Mouse (Mus musculus): ENCODE results near the gene Esrrg. TPM values are rescaled to one million over a fixed set of nuclear protein-coding genes. Genes with fewer than 3 reads are reported as not detected.

The Esrrg gene
- total and polyA plus RNA-seq, 3 experiments = 14.0 to 48.5 (median 45.2) TPM

GRCm38 (mm10) chr1:188080261-188080875 lies 471.8 kb downstream of the Esrrg start:
- no peak for DNase-seq
- H3K27ac ChIP-seq = no peak overlapping the region
- H3K4me1 ChIP-seq (ENCODE audit: control insufficient read depth, insufficient read depth, low read length) = no peaks in the 10 kb centered on the region
- H3K4me3 ChIP-seq = no peak overlapping the region
- intact Hi-C loops (cut with DNase I) = no loop called here
- H3K36me3 ChIP-seq (ENCODE audit: control insufficient read depth, insufficient read depth, low read length) = no peaks in the 10 kb centered on the region
- 50% methylated on average over 12 of the region's 12 CpGs for WGBS
- no peaks in the 10 kb centered on the region for H3K79me2 ChIP-seq (replicated peaks; ENCODE audit: control insufficient read depth, insufficient read depth, low read length)
- no peak for TF ChIP-seq EP300 (IDR thresholded peaks at IDR 0.05; ENCODE audit: insufficient read depth, low read depth, low read length)
- no peak for TF ChIP-seq CTCF (IDR thresholded peaks at IDR 0.05)
- no peak for TF ChIP-seq POLR2A (IDR thresholded peaks at IDR 0.05; ENCODE audit: insufficient read depth, low read depth, low read length)
- no peaks in the 10 kb centered on the region for H3K27me3 ChIP-seq (ENCODE audit: control insufficient read depth, insufficient read depth, low read length)
- no peak overlapping the region for H3K9ac ChIP-seq (ENCODE audit: low read depth, low read length)

GRCm38 (mm10) chr1:188082665-188083640 lies 474.4 kb downstream of the Esrrg start:
- no peaks in the 10 kb centered on the region for H3K79me2 ChIP-seq (replicated peaks; ENCODE audit: control insufficient read depth, insufficient read depth, low read length)
- no peaks in the 10 kb centered on the region for H3K36me3 ChIP-seq (ENCODE audit: control insufficient read depth, insufficient read depth, low read length)
- H3K4me1 ChIP-seq (ENCODE audit: control insufficient read depth, insufficient read depth, low read length) = no peaks in the 10 kb centered on the region
- TF ChIP-seq POLR2A (IDR thresholded peaks at IDR 0.05; ENCODE audit: insufficient read depth, low read depth, low read length) = no peak
- TF ChIP-seq CTCF (IDR thresholded peaks at IDR 0.05) = no peak
- TF ChIP-seq EP300 (IDR thresholded peaks at IDR 0.05; ENCODE audit: insufficient read depth, low read depth, low read length) = no peak
- H3K27me3 ChIP-seq (ENCODE audit: control insufficient read depth, insufficient read depth, low read length) = no peaks in the 10 kb centered on the region
- no peak overlapping the region for H3K27ac ChIP-seq
- no peak for DNase-seq
- no peak overlapping the region for H3K9ac ChIP-seq (ENCODE audit: low read depth, low read length)
- intact Hi-C loops (cut with DNase I) = no loop called here
- H3K4me3 ChIP-seq = no peak overlapping the region
- WGBS = 82% methylated on average over 18 of the region's 18 CpGs

GRCm38 (mm10) chr1:188085116-188085879 lies 476.7 kb downstream of the Esrrg start:
- Histone ChIP-seq H3K79me2 (replicated peaks; ENCODE audit: control insufficient read depth, insufficient read depth, low read length) (no peaks in the 10 kb centered on the region), H3K4me1 (ENCODE audit: control insufficient read depth, insufficient read depth, low read length) (no peaks in the 10 kb centered on the region), H3K27ac (no peak overlapping the region), H3K9ac (ENCODE audit: low read depth, low read length) (no peak overlapping the region), H3K4me3 (no peak overlapping the region), H3K27me3 (ENCODE audit: control insufficient read depth, insufficient read depth, low read length) (no peaks in the 10 kb centered on the region), H3K36me3 (ENCODE audit: control insufficient read depth, insufficient read depth, low read length) (no peaks in the 10 kb centered on the region)
- TF ChIP-seq CTCF (IDR thresholded peaks at IDR 0.05) (no peak), POLR2A (IDR thresholded peaks at IDR 0.05; ENCODE audit: insufficient read depth, low read depth, low read length) (no peak), EP300 (IDR thresholded peaks at IDR 0.05; ENCODE audit: insufficient read depth, low read depth, low read length) (no peak)
- intact Hi-C loops (cut with DNase I) = no loop called here
- 55% methylated on average over 13 of the region's 13 CpGs for WGBS
- no peak for DNase-seq

GRCm38 (mm10) chr1:188093724-188094123 lies 485.1 kb downstream of the Esrrg start:
- TF ChIP-seq CTCF (IDR thresholded peaks at IDR 0.05) (no peak), EP300 (IDR thresholded peaks at IDR 0.05; ENCODE audit: insufficient read depth, low read depth, low read length) (no peak), POLR2A (IDR thresholded peaks at IDR 0.05; ENCODE audit: insufficient read depth, low read depth, low read length) (no peak)
- Histone ChIP-seq H3K36me3 (ENCODE audit: control insufficient read depth, insufficient read depth, low read length) (no peaks in the 10 kb centered on the region; the same call in 1 of the 2 replicates), H3K27ac (no peak overlapping the region), H3K27me3 (ENCODE audit: control insufficient read depth, insufficient read depth, low read length) (no peaks in the 10 kb centered on the region), H3K79me2 (replicated peaks; ENCODE audit: control insufficient read depth, insufficient read depth, low read length) (no peaks in the 10 kb centered on the region), H3K4me3 (no peak overlapping the region), H3K4me1 (ENCODE audit: control insufficient read depth, insufficient read depth, low read length) (no peaks in the 10 kb centered on the region), H3K9ac (ENCODE audit: low read depth, low read length) (no peak overlapping the region)
- intact Hi-C loops (cut with DNase I) = no loop called here
- 68% methylated on average over 3 of the region's 3 CpGs for WGBS
- DNase-seq = no peak

- intact Hi-C loops (cut with DNase I) = no loop called here
- no peak for DNase-seq
- H3K27ac ChIP-seq = no peak overlapping the region
Measured at GRCm38 (mm10) chr1:188101832-188102231, 493.2 kb downstream of the Esrrg start.

More at GRCm38 (mm10) chr1:188101832-188102231, 493.2 kb downstream of the Esrrg start:
- TF ChIP-seq POLR2A (IDR thresholded peaks at IDR 0.05; ENCODE audit: insufficient read depth, low read depth, low read length) = no peak
- TF ChIP-seq CTCF (IDR thresholded peaks at IDR 0.05) = no peak
- no peak for TF ChIP-seq EP300 (IDR thresholded peaks at IDR 0.05; ENCODE audit: insufficient read depth, low read depth, low read length)
- H3K4me1 ChIP-seq (ENCODE audit: control insufficient read depth, insufficient read depth, low read length) = peaks cover 1% of the 10 kb centered on the region; the same call in 1 of the 2 replicates
- H3K79me2 ChIP-seq (replicated peaks; ENCODE audit: control insufficient read depth, insufficient read depth, low read length) = no peaks in the 10 kb centered on the region
- WGBS = 19% methylated on average over 7 of the region's 7 CpGs
- no peaks in the 10 kb centered on the region for H3K27me3 ChIP-seq (ENCODE audit: control insufficient read depth, insufficient read depth, low read length)
- no peak overlapping the region for H3K4me3 ChIP-seq
- no peaks in the 10 kb centered on the region for H3K36me3 ChIP-seq (ENCODE audit: control insufficient read depth, insufficient read depth, low read length)
- H3K9ac ChIP-seq (ENCODE audit: low read depth, low read length) = no peak overlapping the region
